Mouse (Mus musculus) CD4-positive helper T cell, adult 2 months (primary cell): ENCODE results near the gene Crhr1.
"Not testable (repeated sequence)": the region's sequence is repeated elsewhere in the genome, so short reads cannot be mapped to it uniquely, and the experiment has no call there.

Experiments used
- DNase-seq: peaks from one replicate; pipeline ENCODE4 v3.0.0-alpha.2; 2012; ENCODE audit warnings: low read depth, missing footprints, low spot score

Crhr1 gene

GRCm38 (mm10) chr11:104190008-104190407, 57.4 kb downstream of the Crhr1 start:
- no peak for DNase-seq

GRCm38 (mm10) chr11:104195382-104195781, 62.7 kb downstream of the Crhr1 start:
- no peak for DNase-seq

GRCm38 (mm10) chr11:104195791-104196190, 63.1 kb downstream of the Crhr1 start:
- peak; percentile 52 for DNase-seq

- no peak for DNase-seq
These were observed 65.2 kb downstream of the Crhr1 start for GRCm38 (mm10) chr11:104197861-104198260.

- no peak for DNase-seq
These were observed 70.6 kb downstream of the Crhr1 start for GRCm38 (mm10) chr11:104203271-104203670.

- no peak for DNase-seq
These were observed 73.9 kb downstream of the Crhr1 start for GRCm38 (mm10) chr11:104206573-104206972.

- DNase-seq: no peak
These were observed 76.4 kb downstream of the Crhr1 start for GRCm38 (mm10) chr11:104209041-104209440.

- no peak for DNase-seq
These were observed 78.6 kb downstream of the Crhr1 start for GRCm38 (mm10) chr11:104211251-104211650.

GRCm38 (mm10) chr11:104214128-104214527, 81.5 kb downstream of the Crhr1 start:
- not testable (repeated sequence) for DNase-seq

- DNase-seq: no peak
These were observed 85.4 kb downstream of the Crhr1 start for GRCm38 (mm10) chr11:104218075-104218474.

GRCm38 (mm10) chr11:104220291-104220690, 87.6 kb downstream of the Crhr1 start:
- DNase-seq: no peak

- no peak for DNase-seq
These were observed 89.1 kb downstream of the Crhr1 start for GRCm38 (mm10) chr11:104221751-104222150.

GRCm38 (mm10) chr11:104223301-104223700, 90.6 kb downstream of the Crhr1 start:
- no peak for DNase-seq
